In the genomic region with DNA sequence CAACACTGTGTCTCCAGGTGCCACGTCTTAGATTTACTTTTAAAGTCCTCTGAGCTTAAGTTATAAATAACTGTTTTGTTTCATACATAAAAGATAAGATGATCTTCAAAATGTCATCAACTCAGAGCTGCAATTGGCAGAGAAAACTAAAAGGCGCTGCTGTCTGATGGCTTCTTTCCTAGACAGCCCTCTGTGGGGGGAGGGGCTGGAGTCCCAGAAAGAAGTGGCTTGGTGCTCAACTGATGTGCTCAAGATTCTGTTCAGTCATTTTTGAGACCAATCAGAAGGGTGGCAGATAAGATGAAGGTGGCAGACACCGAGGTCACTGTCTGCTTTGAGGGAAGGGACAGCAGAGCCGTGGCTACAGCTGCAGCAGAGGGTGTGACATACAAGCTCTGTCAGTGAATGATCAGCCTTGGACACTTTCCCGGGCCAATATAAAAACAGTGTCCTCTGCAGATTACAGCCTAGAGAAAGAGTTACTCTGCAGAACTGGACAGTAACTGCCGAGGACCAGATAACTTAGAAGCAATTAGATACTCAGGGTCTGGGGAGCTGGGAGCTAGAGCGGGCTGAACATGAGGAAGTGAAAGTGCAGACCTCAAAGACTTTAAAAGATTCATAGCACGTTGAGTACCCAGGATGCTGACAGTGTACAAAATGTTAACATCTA, we compare ENCODE assay signal across 17 mouse cellular contexts. TPM values are rescaled to one million over a fixed set of nuclear protein-coding genes. Genes with fewer than 3 reads are reported as not detected.
DNase-seq lines count a peak whose midpoint lies in the region; ATAC-seq lines count a peak whose summit lies in the region.
"Had no signal": no experiment of that assay in that cellular context is flagged by ENCODE, and none has a peak within 500 bp of the region (broad histone marks: within the 10 kb centered on the region; RNA-seq: fewer than 3 reads in every experiment).

No protein-coding gene starts in this region.

- peak; percentile 63 for ATAC-seq in lung, embryonic 16.5 days (ENCODE audit: low read depth)
- ATAC-seq in neutrophil, adult 5-6 weeks (ENCODE audit: extremely low read depth, insufficient number of reproducible peaks, low FRiP score, poor library complexity, severe bottlenecking): peak; percentile 67; the same call in 1 of the 2 replicates

- no peak overlapping the region for H3K27ac ChIP-seq in lung, embryonic 16.5 days (ENCODE audit: low read length)
- peak overlapping the region; percentile 39 for H3K27ac ChIP-seq in brown adipose tissue, adult 24 weeks (replicated peaks; ENCODE audit: low read depth, low read length)
- H3K27ac ChIP-seq: heart, embryonic 10.5 days; layer of hippocampus, adult 2 months; limb, embryonic 10.5 days; liver, embryonic 15.5 days; neural tube, embryonic 12.5 days; stomach, embryonic 15.5 days had no signal

- H3K36me3 ChIP-seq in lung, embryonic 16.5 days (ENCODE audit: control insufficient read depth, insufficient read depth, low read length): no peaks in the 10 kb centered on the region
- H3K36me3 ChIP-seq: heart, embryonic 10.5 days; limb, embryonic 10.5 days; liver, embryonic 15.5 days; neural tube, embryonic 12.5 days; stomach, embryonic 15.5 days had no signal

- H3K4me2 ChIP-seq in lung, embryonic 16.5 days (ENCODE audit: low read depth, low read length): no peak overlapping the region
- H3K4me2 ChIP-seq: liver, embryonic 15.5 days; midbrain, embryonic 11.5 days; neural tube, embryonic 12.5 days; stomach, embryonic 15.5 days had no signal

- peak; percentile 40 for DNase-seq in adrenal gland, postnatal 14 days
- no peak for DNase-seq in adrenal gland, postnatal 4 days (ENCODE audit: low spot score in 2 of 2)
- DNase-seq in lung, postnatal 10 days: no peak
- no peak for DNase-seq in urinary bladder, adult 18-20 months (ENCODE audit: low spot score in 2 of 2)
- DNase-seq in cerebellum, postnatal 4 days (ENCODE audit: low spot score in 2 of 2): no peak
- DNase-seq: kidney, adult 11 months had no signal

- H3K4me3 ChIP-seq in lung, embryonic 16.5 days (ENCODE audit: low read length): no peak overlapping the region
- H3K4me3 ChIP-seq in brown adipose tissue, adult 24 weeks (ENCODE audit: insufficient read depth, low read depth, low read length): no peak overlapping the region
- H3K4me3 ChIP-seq: erythroblast, embryonic 14.5 days; heart, embryonic 10.5 days; layer of hippocampus, adult 2 months; limb, embryonic 10.5 days; liver, embryonic 15.5 days; neural tube, embryonic 12.5 days; stomach, embryonic 15.5 days had no signal

- H3K27me3 ChIP-seq in lung, embryonic 16.5 days (ENCODE audit: control insufficient read depth, insufficient read depth, low read depth, low read length): no peaks in the 10 kb centered on the region
- H3K27me3 ChIP-seq: liver, embryonic 15.5 days; neural tube, embryonic 12.5 days; stomach, embryonic 15.5 days had no signal

- no peak overlapping the region for H3K9ac ChIP-seq in lung, embryonic 16.5 days (ENCODE audit: low read length)
- H3K9ac ChIP-seq: liver, embryonic 15.5 days; neural tube, embryonic 12.5 days; stomach, embryonic 15.5 days had no signal

- H3K9me3 ChIP-seq in lung, embryonic 16.5 days (ENCODE audit: control insufficient read depth, low read length): no peaks in the 10 kb centered on the region
- H3K9me3 ChIP-seq: heart, embryonic 10.5 days; limb, embryonic 10.5 days; liver, embryonic 15.5 days; neural tube, embryonic 12.5 days; stomach, embryonic 15.5 days had no signal

- no peaks in the 10 kb centered on the region; the same call in 1 of the 2 replicates for H3K4me1 ChIP-seq in lung, embryonic 16.5 days (replicated peaks; ENCODE audit: control insufficient read depth, insufficient read depth, low read length)
- no peaks in the 10 kb centered on the region for H3K4me1 ChIP-seq in brown adipose tissue, adult 24 weeks (ENCODE audit: control insufficient read depth, insufficient read depth, insufficient read length, low read length)
- H3K4me1 ChIP-seq: limb, embryonic 10.5 days; liver, embryonic 15.5 days; neural tube, embryonic 12.5 days; stomach, embryonic 15.5 days had no signal

- 32% methylated on average over 8 of the region's 8 CpGs for WGBS in lung, embryonic 16.5 days

RNA-seq across cellular contexts. Expression of a gene that starts 13.7 kb away (rescaled TPM):
- 2.7 and 3.5 TPM in 2 replicates for total RNA-seq in adrenal gland, postnatal 14 days (2021)
- 1 to 10 TPM; 4.6 to 5.3 TPM for total RNA-seq in adrenal gland, postnatal 4 days (2021)
- 2.3 and 2.6 TPM in 2 replicates for polyA plus RNA-seq in lung, embryonic 16.5 days (2015; fragmentation: Nextera tagmentation; extraction: Ambion mirVana)
- polyA plus RNA-seq in brown adipose tissue, adult 24 weeks (2012; ENCODE audit: insufficient read depth, insufficient read length, missing spikeins): 2.3 and 10.5 TPM in 2 replicates
- total RNA-seq in neutrophil, adult 5-6 weeks (2017): 0.86 and 1.0 TPM in 2 replicates
- polyA plus RNA-seq: erythroblast, embryonic 14.5 days had no signal

RNA-seq across cellular contexts. Expression of a gene that starts 41.6 kb away (rescaled TPM):
- total RNA-seq in adrenal gland, postnatal 14 days (2021): 0.07 and 0.08 TPM in 2 replicates
- under 1 TPM; 0.51 to 0.73 TPM for total RNA-seq in adrenal gland, postnatal 4 days (2021)
- polyA plus RNA-seq in lung, embryonic 16.5 days (2015; fragmentation: Nextera tagmentation; extraction: Ambion mirVana): 8.9 and 10.1 TPM in 2 replicates
- polyA plus RNA-seq in brown adipose tissue, adult 24 weeks (2012; ENCODE audit: insufficient read depth, insufficient read length, missing spikeins): not detected in 2 replicates
- total RNA-seq in neutrophil, adult 5-6 weeks (2017): not detected in 2 replicates
- polyA plus RNA-seq: erythroblast, embryonic 14.5 days; limb, embryonic 10.5 days; liver, embryonic 15.5 days; midbrain, embryonic 11.5 days; neural tube, embryonic 12.5 days had no signal
